Mouse (Mus musculus): ENCODE measurements around the gene Ccdc12. TPM values are rescaled to one million over a fixed set of nuclear protein-coding genes. Genes with fewer than 3 reads are reported as not detected.

Gene Ccdc12
- total and polyA plus RNA-seq, 3 experiments = 85.2 to 104 (median 97.8) TPM

DNA sequence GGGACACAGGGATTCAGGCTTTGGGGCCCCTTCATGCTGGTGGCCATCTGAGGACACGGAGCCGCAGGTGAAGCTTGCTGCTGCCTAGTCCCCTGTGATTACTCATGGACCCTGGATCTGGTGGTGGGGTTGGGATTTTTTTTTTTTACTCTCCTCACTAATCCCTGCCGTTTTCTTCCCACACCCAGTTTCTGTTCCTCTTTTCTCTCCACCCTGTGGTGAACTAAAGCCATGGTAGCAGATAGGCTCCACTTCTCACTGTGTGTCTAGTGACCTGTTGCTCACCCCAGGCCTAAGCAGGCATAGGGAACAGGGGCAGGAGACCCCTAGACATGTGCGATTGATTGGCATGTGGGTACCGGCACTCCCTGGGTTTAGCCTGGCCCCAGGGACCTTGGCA lies 50.5 kb downstream of the Ccdc12 start (continued):
- TF ChIP-seq ZC3H11A (IDR thresholded peaks at IDR 0.05; ENCODE audit: low read depth, low read length) = no peak
- no peak for TF ChIP-seq JUN (IDR thresholded peaks at IDR 0.05; ENCODE audit: insufficient read depth, low read depth, low read length)
- TF ChIP-seq MEF2A (IDR thresholded peaks at IDR 0.05; ENCODE audit: borderline replicate concordance, low read depth, low read length) = peak; percentile 58; the same call in 1 of the 2 replicates
- no peak for TF ChIP-seq E2F4 (IDR thresholded peaks at IDR 0.05; ENCODE audit: insufficient replicate concordance, low read depth, low read length)
- peak; percentile 94 for TF ChIP-seq EP300 (IDR thresholded peaks at IDR 0.05; ENCODE audit: low read length)
- no peak for TF ChIP-seq SIN3A (IDR thresholded peaks at IDR 0.05; ENCODE audit: low read length)
- no peak for TF ChIP-seq JUND (conservative IDR thresholded peaks at IDR 0.05; ENCODE audit: low read depth, low read length)
- TF ChIP-seq MYC (IDR thresholded peaks at IDR 0.05; ENCODE audit: low read depth, low read length) = 0 out of 2 replicates have a peak, but pooled peaks have one; percentile 33
- TF ChIP-seq RAD21 (IDR thresholded peaks at IDR 0.05; ENCODE audit: low read depth, low read length) = peak; percentile 8
- TF ChIP-seq CHD2 (IDR thresholded peaks at IDR 0.05; ENCODE audit: low read length) = no peak
- peak in 1 of 2 experiments; percentile 28; a peak in 2 of 4 replicates for TF ChIP-seq CTCF (conservative IDR thresholded peaks at IDR 0.05 in 1 of 2, IDR thresholded peaks at IDR 0.05 in 1 of 2; ENCODE audit: low read depth in 2 of 2, low read length in 2 of 2)

- peaks cover 27 to 64% of the 10 kb centered on the region in 2 experiments for H3K36me3 ChIP-seq (replicated peaks in 1 of 2; ENCODE audit: control insufficient read depth in 1 of 2, insufficient read depth in 1 of 2, low read length in 1 of 2)
- dilution Hi-C loops (cut with MboI; ENCODE audit: extremely low pct_ligation_motif_present, extremely low pct_unique_long_range_greater_than_20kb, low sequenced_read_pairs) (no loop called here), in situ Hi-C loops (cut with MboI; ENCODE audit: low pct_ligation_motif_present, low pct_unique_long_range_greater_than_20kb, low sequenced_read_pairs) (loop anchor here (5.0 kb wide), 1 partner anchor 67 kb away; no protein-coding TSS in a partner anchor)
- no peaks in the 10 kb centered on the region for H3K27me3 ChIP-seq (replicated peaks)
- peak overlapping the region; percentile 63 to 69 (median 65) for H3K4me3 ChIP-seq (replicated peaks in 1 of 3; ENCODE audit: low read depth in 2 of 3, low read length in 2 of 3, poor library complexity in 1 of 3)
- H3K4me1 ChIP-seq (ENCODE audit: control insufficient read depth in 1 of 2, insufficient read depth in 2 of 2) = peaks cover 6 to 37% of the 10 kb centered on the region in 2 experiments
- peak overlapping the region; percentile 72 for H3K4me2 ChIP-seq (ENCODE audit: insufficient read depth, low read depth, poor library complexity, severe bottlenecking)
- peak overlapping the region; percentile 74 for H3K9ac ChIP-seq (ENCODE audit: insufficient read depth, low read depth)
- no peaks in the 10 kb centered on the region; the same call in 1 of the 2 replicates for H3K79me2 ChIP-seq (replicated peaks; ENCODE audit: control insufficient read depth, extremely low read depth, insufficient read depth, poor library complexity, severe bottlenecking)
- no peak overlapping the region for H3K27ac ChIP-seq (ENCODE audit: insufficient read depth, low read depth)
- TF ChIP-seq POLR2A (IDR thresholded peaks at IDR 0.05; ENCODE audit: low read depth, low read length) (peak; percentile 49), ELF1 (IDR thresholded peaks at IDR 0.05; ENCODE audit: low read depth, low read length) (peak; percentile 92), POLR2AphosphoS2 (IDR thresholded peaks at IDR 0.05; ENCODE audit: low read depth, low read length) (no peak), ETS1 (conservative IDR thresholded peaks at IDR 0.05; ENCODE audit: low read depth, low read length) (no peak), NELFE (IDR thresholded peaks at IDR 0.05; ENCODE audit: low read depth, low read length) (peak; percentile 57), ZC3H11A (IDR thresholded peaks at IDR 0.05; ENCODE audit: low read depth, low read length) (peak; percentile 67), CTCF (conservative IDR thresholded peaks at IDR 0.05 in 1 of 2, IDR thresholded peaks at IDR 0.05 in 1 of 2; ENCODE audit: low read depth in 2 of 2, low read length in 2 of 2) (peak; percentile 44 to 94; a peak in 3 of 4 replicates), IRF4 (IDR thresholded peaks at IDR 0.05; ENCODE audit: low read depth, low read length) (peak; percentile 74), MEF2A (IDR thresholded peaks at IDR 0.05; ENCODE audit: borderline replicate concordance, low read depth, low read length) (peak; percentile 60; the same call in 1 of the 2 replicates), NRF1 (IDR thresholded peaks at IDR 0.05; ENCODE audit: low read depth, low read length) (0 out of 2 replicates have a peak, but pooled peaks have one; percentile 43), E2F4 (IDR thresholded peaks at IDR 0.05; ENCODE audit: insufficient replicate concordance, low read depth, low read length) (no peak), TBP (conservative IDR thresholded peaks at IDR 0.05; ENCODE audit: low read depth, low read length) (no peak), UBTF (IDR thresholded peaks at IDR 0.05; ENCODE audit: low read depth, low read length) (no peak), SMC3 (IDR thresholded peaks at IDR 0.05; ENCODE audit: low read depth, low read length) (peak; percentile 94), MAZ (IDR thresholded peaks at IDR 0.05; ENCODE audit: low read depth, low read length) (peak; percentile 97), JUND (conservative IDR thresholded peaks at IDR 0.05; ENCODE audit: low read depth, low read length) (no peak), SIN3A (IDR thresholded peaks at IDR 0.05; ENCODE audit: low read length) (peak; percentile 84), EP300 (IDR thresholded peaks at IDR 0.05; ENCODE audit: low read length) (peak; percentile 49; the same call in 1 of the 2 replicates), TCF12 (IDR thresholded peaks at IDR 0.05; ENCODE audit: low read depth, low read length) (peak; percentile 53; the same call in 1 of the 2 replicates), CHD2 (IDR thresholded peaks at IDR 0.05; ENCODE audit: low read length) (0 out of 2 replicates have a peak, but pooled peaks have one; percentile 40), MAX (IDR thresholded peaks at IDR 0.05; ENCODE audit: low read length) (peak; percentile 54; the same call in 1 of the 2 replicates), RAD21 (IDR thresholded peaks at IDR 0.05; ENCODE audit: low read depth, low read length) (peak; percentile 97), HCFC1 (IDR thresholded peaks at IDR 0.05; ENCODE audit: low read depth, low read length) (peak; percentile 61)
- no peaks in the 10 kb centered on the region for H3K9me3 ChIP-seq (replicated peaks; ENCODE audit: low read length)
- peak; percentile 90 for DNase-seq (ENCODE audit: extremely low read depth)
Observed at GRCm38 (mm10) chr9:110709640-110710258, 53.4 kb downstream of the Ccdc12 start.

Data from CH12.LX (cell line).